Mouse (Mus musculus) 3134 (cell line): ENCODE data around the gene Cped1.

Experiments used
- DNase-seq: peaks from one replicate; pipeline ENCODE4 v3.0.0-alpha.2; 2011; ENCODE audit warnings: low spot score; ENCODE audit not compliant: insufficient read length; ENCODE audit errors: extremely low read depth

The Cped1 gene

GRCm38 (mm10) chr6:22140786-22141185 lies 155.1 kb downstream of the Cped1 start:
- DNase-seq: no peak

GRCm38 (mm10) chr6:22147236-22147635 lies 161.5 kb downstream of the Cped1 start:
- DNase-seq: no peak

GRCm38 (mm10) chr6:22148511-22148910 lies 162.8 kb downstream of the Cped1 start:
- no peak for DNase-seq

GRCm38 (mm10) chr6:22157461-22157860 lies 171.7 kb downstream of the Cped1 start:
- DNase-seq: no peak

- no peak for DNase-seq
Measured at GRCm38 (mm10) chr6:22161944-22162343, 176.2 kb downstream of the Cped1 start.

GRCm38 (mm10) chr6:22168388-22168787 lies 182.7 kb downstream of the Cped1 start:
- no peak for DNase-seq

GRCm38 (mm10) chr6:22178721-22179295 lies 193.1 kb downstream of the Cped1 start:
- DNase-seq: no peak

- no peak for DNase-seq
Measured at GRCm38 (mm10) chr6:22180316-22180715, 194.6 kb downstream of the Cped1 start.

- DNase-seq: no peak
Measured at GRCm38 (mm10) chr6:22186967-22187366, 201.3 kb downstream of the Cped1 start.

- no peak for DNase-seq
Measured at GRCm38 (mm10) chr6:22189346-22190335, 203.9 kb downstream of the Cped1 start.

GRCm38 (mm10) chr6:22198603-22199002 lies 212.9 kb downstream of the Cped1 start:
- DNase-seq: no peak

GRCm38 (mm10) chr6:22199473-22199872 lies 213.8 kb downstream of the Cped1 start:
- no peak for DNase-seq

GRCm38 (mm10) chr6:22200133-22200532 lies 214.4 kb downstream of the Cped1 start:
- no peak for DNase-seq

- DNase-seq: no peak
Measured at GRCm38 (mm10) chr6:22201879-22202278, 216.2 kb downstream of the Cped1 start.

GRCm38 (mm10) chr6:22205030-22205750 lies 219.5 kb downstream of the Cped1 start:
- no peak for DNase-seq

- no peak for DNase-seq
Measured at GRCm38 (mm10) chr6:22205751-22206121, 220.0 kb downstream of the Cped1 start.

GRCm38 (mm10) chr6:22206179-22206578 lies 220.5 kb downstream of the Cped1 start:
- DNase-seq: no peak

GRCm38 (mm10) chr6:22206630-22207293 lies 221.0 kb downstream of the Cped1 start:
- no peak for DNase-seq

- DNase-seq: no peak
Measured at GRCm38 (mm10) chr6:22212158-22212557, 226.4 kb downstream of the Cped1 start.

GRCm38 (mm10) chr6:22213187-22213586 lies 227.5 kb downstream of the Cped1 start:
- DNase-seq: no peak

GRCm38 (mm10) chr6:22213813-22214212 lies 228.1 kb downstream of the Cped1 start:
- no peak for DNase-seq
